Mouse (Mus musculus): ENCODE data around the gene Dock2.

DNA sequence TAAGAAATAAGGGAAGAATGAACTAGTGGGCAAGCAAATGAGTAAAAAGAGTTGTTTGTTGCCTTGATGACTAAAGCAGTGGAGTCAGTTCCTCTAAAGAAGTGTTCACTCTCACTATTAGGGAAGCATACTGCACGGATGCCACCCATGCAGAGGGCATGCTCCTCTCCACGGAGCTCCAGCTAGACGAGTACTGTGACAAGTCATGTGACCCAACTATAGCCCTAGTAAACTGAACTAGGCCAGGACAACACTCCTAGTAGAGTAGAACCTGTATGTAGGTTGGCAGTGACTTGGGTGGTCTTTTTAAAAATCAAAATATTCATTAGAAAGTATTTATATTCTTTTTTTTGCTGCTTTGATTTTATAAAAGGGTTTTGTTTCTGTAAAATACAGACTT is 5.3 kb downstream of the Dock2 start:
- TF ChIP-seq POLR2A (IDR thresholded peaks at IDR 0.05; ENCODE audit: borderline replicate concordance, extremely low read depth, insufficient read depth, insufficient read length, poor library complexity, severe bottlenecking) (no peak), CTCF (IDR thresholded peaks at IDR 0.05; ENCODE audit: borderline replicate concordance, extremely low read depth, insufficient read depth, insufficient read length) (no peak)
